Mouse (Mus musculus) cortical plate, adult 2 months (tissue): ENCODE data around the gene Meis2.

ENCODE experiments used
- CTCF ChIP-seq: fragments of 200-500 bp; IDR thresholded peaks from 2 replicates; pipeline ENCODE4 v1.5.1; 2011; ENCODE audit warnings: mild to moderate bottlenecking, control low read depth, low read length; ENCODE audit not compliant: insufficient read depth; ENCODE audit errors: extremely low read depth
- POLR2A ChIP-seq: fragments of 200-500 bp; IDR thresholded peaks from 2 replicates; pipeline ENCODE4 v1.6.1; 2011; ENCODE audit warnings: mild to moderate bottlenecking, low read length, control low read depth; ENCODE audit not compliant: insufficient read depth; ENCODE audit errors: extremely low read depth

DNA sequence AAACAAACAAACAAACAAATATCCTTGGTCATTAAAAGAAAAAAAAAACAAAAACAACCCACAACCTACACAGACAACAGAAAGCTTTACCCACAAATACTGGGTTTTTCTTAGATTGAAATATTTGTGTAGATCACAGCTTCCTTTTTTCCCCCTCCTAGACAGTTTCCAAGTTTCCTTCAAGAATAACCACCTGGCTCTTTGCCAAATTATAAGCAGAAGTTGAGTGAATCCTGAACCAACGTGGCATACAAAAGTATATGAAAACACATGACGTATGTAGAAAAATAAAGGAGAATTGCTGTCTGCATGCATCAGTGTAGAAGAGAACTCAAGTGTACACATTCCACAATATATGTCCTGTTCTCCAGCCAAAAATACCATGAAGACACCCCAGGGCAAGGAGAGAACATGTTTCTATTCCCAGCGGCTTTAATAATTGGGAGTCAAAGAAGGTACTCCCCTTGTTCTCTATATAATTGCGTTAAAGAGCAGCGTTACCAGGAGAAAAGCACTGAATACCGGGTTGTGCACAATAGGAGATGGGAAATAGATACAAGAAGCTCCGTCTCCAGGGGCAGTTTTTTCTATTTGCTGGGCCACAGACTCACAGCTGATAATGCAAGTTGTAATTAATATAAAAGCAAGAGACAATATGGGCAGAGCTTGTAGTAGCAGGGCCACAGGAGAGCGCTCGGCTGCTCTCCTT, 13.6 kb downstream of the Meis2 start:
- TF ChIP-seq POLR2A (no peak), CTCF (no peak)
